Mouse (Mus musculus) limb, embryonic 12.5 days (tissue): Measurements from ENCODE around the gene Zmym1. TPM values are rescaled to one million over a fixed set of nuclear protein-coding genes. Genes with fewer than 3 reads are reported as not detected.

Source experiments
- ATAC-seq: fragments of 200-750 bp; cut with Nextera tagmentation; 2 replicates; pipeline ENCODE4 v1.8.0; 2017; ENCODE audit warnings: low read depth, moderate TSS enrichment; ENCODE audit not compliant: insufficient number of reproducible peaks, insufficient read depth, low FRiP score, low TSS enrichment
- H3K27ac ChIP-seq: fragments of 300-500 bp; sonication (generic); 2 replicates; pipeline ENCODE4 v1.5.1; 2016; ENCODE audit warnings: mild to moderate bottlenecking, moderate library complexity
- H3K27me3 ChIP-seq: fragments of 300-500 bp; sonication (generic); 2 replicates; pipeline ENCODE4 v1.6.1; 2016; ENCODE audit warnings: mild to moderate bottlenecking, moderate library complexity
- H3K36me3 ChIP-seq: fragments of 300-500 bp; sonication (generic); 2 replicates; pipeline ENCODE4 v1.6.1; 2016; ENCODE audit warnings: mild to moderate bottlenecking, moderate library complexity
- H3K4me1 ChIP-seq: fragments of 300-500 bp; sonication (generic); replicated peaks from 2 replicates; pipeline ENCODE4 v1.6.1; 2016
- H3K4me2 ChIP-seq: fragments of 300-500 bp; sonication (generic); 2 replicates; pipeline ENCODE4 v1.6.1; 2016; ENCODE audit warnings: mild to moderate bottlenecking, moderate library complexity
- H3K4me3 ChIP-seq: fragments of 300-500 bp; sonication (generic); replicated peaks from 2 replicates; pipeline ENCODE4 v1.5.1; 2016; ENCODE audit warnings: mild to moderate bottlenecking
- H3K9ac ChIP-seq: fragments of 300-500 bp; sonication (generic); replicated peaks from 2 replicates; pipeline ENCODE4 v1.6.1; 2016; ENCODE audit warnings: mild to moderate bottlenecking, moderate library complexity
- H3K9me3 ChIP-seq: fragments of 300-500 bp; sonication (generic); 2 replicates; pipeline ENCODE4 v1.6.1; 2016; ENCODE audit warnings: mild to moderate bottlenecking, moderate library complexity
- WGBS: fragments of 180-500 bp; shearing (Covaris S2); methylation state at CpG from one replicate; pipeline ENCODE4 v1.1.7; 2016; 5-methylcytosine and 5-hydroxymethylcytosine counted together
- polyA plus RNA-seq: library from polyadenylated mRNA; unstranded; fragments of >200 nt; fragmentation: Nextera tagmentation; extraction: Ambion mirVana; gene quantifications from 2 replicates; pipeline ENCODE4 v1.2.1, GENCODE M21; 2016

The Zmym1 gene
- polyA plus RNA-seq, 1 experiment from 2014 or later, result 26.2 TPM

DNA sequence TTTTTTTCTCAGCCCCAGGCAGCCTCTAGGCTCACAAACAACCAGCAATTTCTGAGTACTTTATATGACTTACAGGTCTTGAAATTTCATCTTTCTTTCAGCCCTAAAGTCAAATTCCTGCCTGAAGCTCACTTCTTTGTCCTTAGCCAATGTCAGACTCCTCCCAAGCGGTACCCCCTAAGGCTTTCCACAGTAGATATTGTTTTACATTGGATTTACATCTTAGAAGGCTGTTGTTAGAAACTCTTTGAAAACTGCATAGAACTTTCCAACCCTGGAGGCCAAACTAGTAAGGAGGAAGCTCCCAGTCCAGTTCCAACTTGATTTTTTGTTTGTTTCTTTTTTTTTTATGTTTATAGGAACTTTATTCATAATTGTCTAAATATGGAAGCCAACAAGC, 3.1 kb upstream of the Zmym1 start:
- H3K4me2 ChIP-seq, result no peak overlapping the region
- no peak overlapping the region for H3K9ac ChIP-seq
- no peak overlapping the region for H3K27ac ChIP-seq
- H3K9me3 ChIP-seq, result peaks cover 5% of the 10 kb centered on the region; the same call in 1 of the 2 replicates
- no peaks in the 10 kb centered on the region for H3K27me3 ChIP-seq
- no peak for ATAC-seq
- H3K4me1 ChIP-seq, result 0 out of 2 replicates have a peak, but pooled peaks cover 7% of the 10 kb centered on the region
- H3K36me3 ChIP-seq, result peaks cover 5% of the 10 kb centered on the region; the same call in 1 of the 2 replicates
- 48% methylated on average over 1 of the region's 1 CpGs for WGBS
- no peak overlapping the region for H3K4me3 ChIP-seq

DNA sequence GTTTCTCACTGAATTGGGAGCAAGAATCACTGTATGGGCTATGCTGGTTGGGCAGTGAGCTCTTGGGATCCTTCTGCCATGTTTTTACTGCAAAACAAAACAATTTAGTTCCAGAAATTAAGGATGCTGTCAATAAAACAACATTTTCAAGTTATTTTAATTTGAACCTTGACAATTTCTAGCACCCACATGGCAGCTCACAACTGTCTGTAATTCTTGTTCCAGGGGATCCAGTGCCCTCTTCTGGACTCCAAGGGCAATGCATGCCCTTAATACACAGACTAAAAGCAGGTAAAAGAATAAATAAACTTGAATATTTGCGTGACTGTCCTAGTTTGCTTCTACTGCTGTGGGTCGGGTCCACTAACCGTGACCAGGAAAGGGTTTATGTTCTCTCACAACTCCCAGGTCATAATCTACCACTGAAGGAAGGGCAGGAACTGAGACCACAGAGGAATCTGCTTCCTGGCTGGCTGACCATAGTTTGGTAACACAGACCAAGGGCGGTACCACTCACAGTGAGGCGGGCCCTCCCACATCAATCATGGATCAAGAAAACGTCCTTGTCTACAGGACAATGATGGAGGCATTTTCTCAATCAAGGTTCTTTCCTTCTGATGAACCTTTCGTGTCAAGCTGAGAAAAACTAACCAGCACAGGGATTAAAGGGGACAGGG, 6.3 kb downstream of the Zmym1 start:
- Histone ChIP-seq H3K9ac (no peak overlapping the region), H3K4me2 (no peak overlapping the region), H3K9me3 (no peaks in the 10 kb centered on the region), H3K27ac (no peak overlapping the region), H3K4me3 (no peak overlapping the region), H3K36me3 (peaks cover 81% of the 10 kb centered on the region), H3K27me3 (no peaks in the 10 kb centered on the region), H3K4me1 (0 out of 2 replicates have a peak, but pooled peaks cover 3% of the 10 kb centered on the region)
- ATAC-seq, result no peak
- WGBS, result 88% methylated on average over 7 of the region's 7 CpGs

DNA sequence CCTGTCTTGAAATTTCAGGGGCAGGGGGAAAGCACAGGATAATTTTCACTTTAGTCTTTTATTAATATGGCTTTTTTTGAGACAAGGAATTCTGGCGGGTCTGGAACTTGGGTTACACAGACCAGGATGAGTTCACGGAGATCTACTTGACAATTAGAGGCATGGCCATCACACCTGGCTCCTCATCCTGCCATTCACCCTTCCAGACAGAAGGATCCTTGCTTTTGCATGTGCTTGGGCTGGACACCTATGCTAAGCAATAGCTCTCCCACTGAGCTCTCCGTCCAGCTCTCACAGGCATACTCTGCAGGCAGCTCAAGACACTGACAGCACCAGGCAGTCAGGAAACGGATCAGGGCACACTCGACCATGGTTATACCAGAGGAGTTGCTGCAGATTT, 7.9 kb downstream of the Zmym1 start:
- no peak overlapping the region for H3K27ac ChIP-seq
- no peaks in the 10 kb centered on the region for H3K4me1 ChIP-seq
- no peaks in the 10 kb centered on the region for H3K9me3 ChIP-seq
- no peak overlapping the region for H3K9ac ChIP-seq
- no peak for ATAC-seq
- H3K4me2 ChIP-seq, result no peak overlapping the region
- no peak overlapping the region for H3K4me3 ChIP-seq
- 90% methylated on average over 5 of the region's 5 CpGs for WGBS
- peaks cover 81% of the 10 kb centered on the region for H3K36me3 ChIP-seq
- H3K27me3 ChIP-seq, result no peaks in the 10 kb centered on the region

DNA sequence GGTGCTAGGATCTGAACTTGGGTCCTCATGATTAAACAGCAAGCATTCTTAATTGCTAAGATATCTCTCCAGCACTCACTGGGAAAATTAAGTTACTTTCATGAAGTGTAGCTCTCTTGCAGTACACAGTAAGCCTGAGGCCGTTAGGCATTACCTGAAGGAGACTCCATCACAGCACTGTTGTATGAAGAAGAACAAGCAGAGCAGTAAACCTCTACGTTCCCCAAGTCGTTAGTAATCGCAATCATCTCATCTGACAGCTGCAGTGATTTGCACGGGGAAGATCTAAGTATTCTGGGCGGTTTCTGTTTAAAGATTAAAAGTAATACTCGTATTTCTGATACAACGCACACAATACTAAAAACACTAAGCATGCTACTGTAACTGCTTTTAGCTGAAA, 9.8 kb downstream of the Zmym1 start:
- Histone ChIP-seq H3K9ac (no peak overlapping the region), H3K4me2 (no peak overlapping the region), H3K4me1 (no peaks in the 10 kb centered on the region), H3K9me3 (no peaks in the 10 kb centered on the region), H3K36me3 (peaks cover 86% of the 10 kb centered on the region), H3K4me3 (no peak overlapping the region), H3K27ac (no peak overlapping the region), H3K27me3 (no peaks in the 10 kb centered on the region)
- 89% methylated on average over 8 of the region's 8 CpGs for WGBS
- ATAC-seq, result no peak

DNA sequence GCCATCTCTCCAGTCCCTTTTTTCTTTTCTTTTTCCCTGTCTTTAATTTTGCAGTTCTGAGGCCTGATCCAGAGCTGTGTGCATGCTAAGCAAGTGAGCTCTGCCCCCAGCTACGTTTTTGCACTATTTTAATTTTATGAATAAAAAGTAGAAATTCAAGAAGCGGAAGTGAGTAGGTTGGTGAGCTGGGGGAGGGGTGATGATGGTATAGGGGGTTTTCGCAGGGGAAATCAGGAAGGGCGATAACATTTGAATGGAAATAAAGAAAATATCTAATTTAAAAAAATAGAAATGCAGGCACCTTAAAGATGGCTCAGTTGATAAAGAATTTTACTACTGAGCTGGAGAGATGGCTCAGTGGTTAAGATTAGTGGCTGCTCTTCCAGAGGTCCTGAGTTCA, 17.4 kb downstream of the Zmym1 start:
- Histone ChIP-seq H3K27me3 (no peaks in the 10 kb centered on the region), H3K9me3 (no peaks in the 10 kb centered on the region), H3K4me2 (no peak overlapping the region), H3K9ac (no peak overlapping the region), H3K4me1 (no peaks in the 10 kb centered on the region), H3K4me3 (no peak overlapping the region), H3K36me3 (peaks cover 67% of the 10 kb centered on the region), H3K27ac (no peak overlapping the region)
- 86% methylated on average over 4 of the region's 4 CpGs for WGBS
- ATAC-seq, result no peak

DNA sequence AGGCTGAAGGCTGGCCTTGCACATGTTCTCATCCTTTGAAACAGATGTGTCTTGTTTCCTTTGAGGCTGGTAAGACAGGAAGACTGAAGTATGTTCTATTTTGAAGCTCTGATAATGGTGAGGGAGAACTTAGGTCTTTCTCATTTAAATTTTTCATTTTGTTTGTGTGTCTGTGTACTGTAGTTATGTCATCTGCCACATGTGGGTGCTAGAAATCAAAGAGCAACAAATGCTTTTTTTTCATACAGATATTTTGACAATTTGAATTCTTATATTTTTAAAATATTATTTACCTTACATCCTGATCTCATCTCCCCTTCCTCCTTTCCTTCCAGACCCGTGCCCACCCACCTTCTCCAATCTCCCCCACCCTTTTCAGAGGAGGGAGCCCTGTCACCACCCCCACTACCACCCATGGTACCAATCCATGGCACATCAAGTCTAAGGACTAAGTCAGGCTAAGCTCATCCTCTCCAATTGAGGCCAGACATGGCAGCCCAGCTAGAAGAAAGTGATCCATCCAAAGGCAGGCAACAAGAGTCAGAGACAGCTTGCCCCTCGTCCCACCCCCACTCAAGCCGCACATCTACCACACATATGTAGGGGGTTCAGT, 21.0 kb downstream of the Zmym1 start:
- Histone ChIP-seq H3K4me3 (no peak overlapping the region), H3K27ac (no peak overlapping the region), H3K36me3 (peaks cover 66% of the 10 kb centered on the region), H3K4me1 (no peaks in the 10 kb centered on the region), H3K9me3 (no peaks in the 10 kb centered on the region), H3K9ac (no peak overlapping the region), H3K27me3 (no peaks in the 10 kb centered on the region), H3K4me2 (no peak overlapping the region)
- WGBS, result 72% methylated on average over 3 of the region's 3 CpGs
- 0 out of 2 replicates have a peak, but pooled peaks have one; percentile 1 for ATAC-seq

DNA sequence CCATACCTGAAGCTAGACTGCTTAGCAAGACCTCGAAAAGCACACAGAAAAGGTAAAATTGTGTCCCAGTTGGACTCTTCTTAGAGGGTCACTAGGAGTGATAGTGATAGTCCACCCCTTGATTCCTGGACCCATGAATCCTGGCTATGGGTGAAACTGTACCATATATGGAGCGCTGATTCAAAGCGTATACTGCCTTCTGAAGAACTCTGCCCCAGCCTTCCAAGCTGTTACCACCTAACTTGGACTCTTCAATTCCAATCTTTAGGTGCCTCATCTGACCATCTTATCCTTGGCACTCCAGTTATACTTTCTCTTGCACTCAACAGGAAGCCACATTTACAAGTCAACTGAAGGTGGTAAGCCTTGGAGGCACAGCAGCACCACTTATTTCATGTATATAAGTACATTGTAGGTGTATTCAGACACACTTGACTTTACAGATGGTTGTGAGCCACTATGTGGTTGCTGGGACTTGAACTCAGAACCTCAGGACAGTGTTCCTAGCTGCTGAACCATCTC, 22.1 kb downstream of the Zmym1 start:
- Histone ChIP-seq H3K27ac (no peak overlapping the region), H3K4me2 (no peak overlapping the region), H3K9ac (no peak overlapping the region), H3K9me3 (no peaks in the 10 kb centered on the region), H3K27me3 (no peaks in the 10 kb centered on the region), H3K4me1 (no peaks in the 10 kb centered on the region), H3K4me3 (no peak overlapping the region), H3K36me3 (peaks cover 68% of the 10 kb centered on the region)
- WGBS, result 91% methylated on average over 3 of the region's 3 CpGs
- ATAC-seq, result no peak

DNA sequence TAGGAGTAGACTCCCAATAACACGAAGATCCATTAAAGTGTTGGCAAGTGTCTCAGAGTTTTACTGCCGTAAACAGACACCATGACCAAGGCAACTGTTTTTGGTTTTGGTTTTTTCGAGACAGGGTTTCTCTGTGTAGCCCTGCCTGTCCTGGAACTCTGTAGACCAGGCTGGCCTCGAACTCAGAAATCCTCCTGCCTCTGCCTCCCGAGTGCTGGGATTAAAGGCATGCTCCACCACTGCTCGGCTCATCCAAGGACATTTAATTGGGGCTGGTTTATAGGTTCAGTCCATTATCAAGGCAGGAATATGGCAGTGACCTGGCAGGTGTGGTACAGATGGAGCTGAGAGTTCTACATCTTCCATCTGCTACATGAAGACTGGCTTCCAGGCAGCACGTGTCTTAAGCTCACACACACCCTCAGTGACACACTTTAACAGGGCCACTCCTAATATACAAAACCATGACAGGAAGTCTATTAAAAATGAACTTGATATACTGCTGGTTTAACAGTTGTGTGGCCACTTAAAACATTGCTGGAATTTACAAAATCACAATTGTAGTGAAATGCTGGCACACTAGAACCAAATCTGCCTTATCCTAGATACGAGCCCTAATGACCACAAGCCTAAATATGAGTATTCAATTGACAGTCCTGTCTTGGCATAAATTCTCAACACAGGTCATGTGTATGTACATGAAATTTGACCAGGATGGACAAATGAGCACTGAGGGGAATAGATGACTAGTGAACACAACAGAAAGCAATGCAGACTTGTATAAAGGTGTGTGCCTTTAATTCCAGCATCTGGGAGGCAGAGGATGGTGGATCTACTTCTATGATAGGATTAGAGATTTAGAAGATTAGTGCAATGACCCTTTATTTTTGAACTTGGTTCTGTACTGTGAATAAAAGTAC, 22.8 kb downstream of the Zmym1 start:
- Histone ChIP-seq H3K27ac (no peak overlapping the region), H3K9ac (no peak overlapping the region), H3K4me3 (no peak overlapping the region), H3K4me1 (no peaks in the 10 kb centered on the region), H3K27me3 (no peaks in the 10 kb centered on the region), H3K9me3 (no peaks in the 10 kb centered on the region), H3K36me3 (peaks cover 76% of the 10 kb centered on the region), H3K4me2 (no peak overlapping the region)
- 0 out of 2 replicates have a peak, but pooled peaks have one; percentile 2 for ATAC-seq
- WGBS, result 77% methylated on average over 8 of the region's 8 CpGs

DNA sequence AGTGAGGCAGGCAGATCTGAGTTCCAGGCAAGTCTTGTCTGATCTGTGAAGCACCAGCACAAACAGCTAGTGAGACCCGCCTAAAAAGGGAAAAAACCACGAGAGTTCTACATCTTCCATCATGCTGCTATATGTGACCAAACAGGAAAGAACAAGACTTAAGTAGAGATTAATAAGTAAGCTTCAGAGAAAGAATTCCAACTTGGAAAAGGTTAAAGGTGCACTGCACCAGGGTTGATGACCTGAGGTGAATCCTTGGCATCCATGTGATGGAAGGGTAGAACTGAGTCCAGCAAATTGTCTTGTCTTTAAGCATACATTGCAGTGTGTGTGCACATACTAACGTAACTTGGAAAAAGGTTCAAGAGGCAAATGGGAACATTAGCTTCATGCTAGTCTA, 23.8 kb downstream of the Zmym1 start:
- Histone ChIP-seq H3K9me3 (no peaks in the 10 kb centered on the region), H3K36me3 (peaks cover 85% of the 10 kb centered on the region), H3K27me3 (no peaks in the 10 kb centered on the region), H3K27ac (no peak overlapping the region), H3K4me3 (no peak overlapping the region), H3K4me2 (no peak overlapping the region), H3K4me1 (no peaks in the 10 kb centered on the region), H3K9ac (no peak overlapping the region)
- WGBS, result 92% methylated on average over 3 of the region's 3 CpGs
- no peak for ATAC-seq

DNA sequence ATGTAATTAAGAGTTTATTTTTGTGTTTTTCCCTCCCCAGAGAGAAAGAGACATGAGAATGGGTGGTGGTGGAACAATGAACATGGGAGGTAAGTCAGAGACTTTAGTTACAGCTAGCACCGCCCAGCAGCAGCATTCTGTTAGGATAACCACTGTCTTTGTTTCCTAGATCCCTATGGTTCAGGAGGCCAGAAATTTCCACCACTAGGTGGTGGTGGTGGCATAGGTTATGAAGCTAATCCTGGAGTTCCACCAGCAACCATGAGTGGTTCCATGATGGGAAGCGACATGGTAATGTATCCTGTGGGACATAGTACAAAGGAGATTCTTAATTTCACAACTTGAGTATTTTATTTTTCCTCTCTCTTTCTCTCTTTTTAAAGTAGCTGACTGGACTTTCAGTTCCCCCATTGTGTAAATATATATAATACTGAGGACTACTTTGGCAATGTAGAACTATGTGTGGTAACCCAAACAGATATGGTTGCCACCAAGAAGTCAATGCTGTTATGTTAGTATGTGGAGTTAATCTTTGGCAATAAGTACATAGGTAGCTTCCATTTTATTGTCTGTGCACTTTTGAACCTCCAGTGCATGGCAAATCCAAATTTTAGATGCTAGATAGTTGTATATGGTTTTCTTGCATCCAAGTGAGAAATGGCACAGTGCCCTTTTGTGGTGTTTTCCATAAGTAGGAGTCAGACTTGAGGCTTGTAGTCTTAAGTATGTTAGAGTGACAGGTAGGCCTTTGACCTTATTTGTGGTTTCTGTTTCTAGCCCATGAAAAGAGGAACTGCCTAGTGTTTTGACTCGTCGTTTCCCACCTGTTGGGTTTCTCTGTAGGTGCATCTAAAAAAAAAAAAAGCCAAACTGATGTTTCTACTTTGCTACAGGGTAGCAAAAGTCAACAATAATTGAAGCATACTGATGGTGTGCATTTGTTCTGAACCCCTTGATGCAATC, 33.4 kb downstream of the Zmym1 start:
- H3K9ac ChIP-seq, result no peak overlapping the region
- H3K4me2 ChIP-seq, result no peak overlapping the region
- peaks cover 96% of the 10 kb centered on the region for H3K36me3 ChIP-seq
- 85% methylated on average over 4 of the region's 4 CpGs for WGBS
- 0 out of 2 replicates have a peak overlapping the region, but pooled peaks have one; percentile 7 for H3K4me3 ChIP-seq
- H3K9me3 ChIP-seq, result no peaks in the 10 kb centered on the region
- no peaks in the 10 kb centered on the region for H3K27me3 ChIP-seq
- peaks cover 24% of the 10 kb centered on the region for H3K4me1 ChIP-seq
- no peak for ATAC-seq
- H3K27ac ChIP-seq, result no peak overlapping the region
